Mouse (Mus musculus) embryonic facial prominence, embryonic 10.5 days (tissue): ENCODE measurements around the gene Olfr129. TPM values are rescaled to one million over a fixed set of nuclear protein-coding genes. Genes with fewer than 3 reads are reported as not detected.
A peak's percentile ranks its signal among the peaks of the same experiment; 100 is the strongest.

ENCODE experiments used
- DNase-seq: peaks from one replicate; pipeline ENCODE4 v3.0.0-alpha.2; 2017; ENCODE audit warnings: low spot score
- H3K27ac ChIP-seq: fragments of 300-500 bp; sonication (generic); replicated peaks from 2 replicates; pipeline ENCODE4 v1.5.1; 2016; ENCODE audit warnings: mild to moderate bottlenecking
- H3K27me3 ChIP-seq: fragments of 300-500 bp; sonication (generic); replicated peaks from 2 replicates; pipeline ENCODE4 v1.6.1; 2016; ENCODE audit warnings: low read depth, mild to moderate bottlenecking; ENCODE audit not compliant: poor library complexity, severe bottlenecking
- H3K36me3 ChIP-seq: fragments of 300-500 bp; sonication (generic); replicated peaks from 2 replicates; pipeline ENCODE4 v1.6.1; 2016; ENCODE audit warnings: mild to moderate bottlenecking, moderate library complexity
- H3K4me1 ChIP-seq: fragments of 300-500 bp; sonication (generic); 2 replicates; pipeline ENCODE4 v1.6.1; 2016
- H3K4me3 ChIP-seq: fragments of 300-500 bp; sonication (generic); 2 replicates; pipeline ENCODE4 v1.5.1; 2016; ENCODE audit warnings: mild to moderate bottlenecking, moderate library complexity
- H3K9me3 ChIP-seq: fragments of 300-500 bp; sonication (generic); 2 replicates; pipeline ENCODE4 v1.6.1; 2016; ENCODE audit warnings: mild to moderate bottlenecking
- WGBS: fragments of 180-500 bp; shearing (Covaris S2); methylation state at CpG from one replicate; pipeline ENCODE4 v1.1.7; 2016; 5-methylcytosine and 5-hydroxymethylcytosine counted together
- polyA plus RNA-seq: library from polyadenylated mRNA; unstranded; fragments of >200 nt; fragmentation: Nextera tagmentation; extraction: Ambion mirVana; gene quantifications from 2 replicates; pipeline ENCODE4 v1.2.1, GENCODE M21; 2016

The Olfr129 gene
- polyA plus RNA-seq = not detected in 2 replicates

DNA sequence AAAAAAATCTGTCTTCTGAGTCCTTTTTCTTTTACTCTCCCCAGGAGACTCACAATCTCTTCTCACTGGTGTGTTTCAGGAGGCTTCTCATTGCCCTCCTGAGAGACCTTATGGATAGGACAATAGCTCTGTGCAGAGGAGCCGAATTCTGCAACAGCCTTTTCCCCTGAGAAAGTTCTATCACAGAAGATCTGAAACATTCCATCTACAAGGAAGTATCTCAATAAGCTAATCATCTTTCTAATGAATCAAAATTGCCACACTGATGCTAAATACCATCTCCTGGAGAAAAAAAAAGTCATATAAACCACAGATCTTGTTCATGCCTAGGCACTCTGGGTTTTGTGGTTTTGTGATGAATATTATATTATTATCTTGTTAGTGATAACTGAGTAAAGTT, at the start of gene Olfr129:
Gene Olfr129, minus strand, starts transcription at position 101 of the 400 bp plus-strand sequence.
- peaks cover 3% of the 10 kb centered on the region; the same call in 1 of the 2 replicates for H3K9me3 ChIP-seq
- H3K4me3 ChIP-seq = no peak within 1 kb of the TSS
- H3K36me3 ChIP-seq = no peaks in the 10 kb centered on the region
- no peaks in the 10 kb centered on the region for H3K4me1 ChIP-seq
- DNase-seq = no peak
- 77% methylated on average over 1 of the region's 1 CpGs for WGBS
- no peaks in the 10 kb centered on the region for H3K27me3 ChIP-seq
- H3K27ac ChIP-seq = no peak within 1 kb of the TSS

- Histone ChIP-seq H3K4me3 (no peak within 1 kb of the TSS), H3K27me3 (no peaks in the 10 kb centered on the region), H3K36me3 (no peaks in the 10 kb centered on the region), H3K9me3 (no peaks in the 10 kb centered on the region), H3K4me1 (no peaks in the 10 kb centered on the region), H3K27ac (no peak within 1 kb of the TSS)
- no peak for DNase-seq
These were observed 28.7 kb upstream of the Olfr129 start, which contains the start of gene Olfr131 for GRCm38 (mm10) chr17:38088593-38088992. TSS of gene Olfr131 (minus strand) at chr17:38088693.

DNA sequence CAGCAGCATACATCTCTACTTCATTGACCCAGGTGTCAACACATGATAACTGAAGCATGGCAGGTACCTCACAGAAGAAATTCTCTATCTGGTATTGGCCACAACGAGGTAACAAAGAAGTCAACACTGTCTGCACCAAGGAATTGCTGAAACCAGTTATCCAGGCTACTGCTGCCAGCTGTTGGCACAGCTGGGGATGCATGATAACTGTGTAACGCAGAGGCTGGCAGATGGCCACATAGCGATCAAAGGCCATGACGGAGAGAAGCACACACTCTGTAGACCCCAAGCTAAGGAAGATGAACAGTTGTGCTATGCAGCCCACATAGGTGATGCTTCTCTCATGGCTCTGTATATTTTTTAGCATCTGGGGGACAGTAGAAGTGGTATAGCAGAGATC, 22.5 kb upstream of the Olfr129 start:
- peaks cover 3% of the 10 kb centered on the region; the same call in 1 of the 2 replicates for H3K9me3 ChIP-seq
- H3K27ac ChIP-seq = no peak overlapping the region
- no peak overlapping the region for H3K4me3 ChIP-seq
- H3K36me3 ChIP-seq = no peaks in the 10 kb centered on the region
- WGBS = 91% methylated on average over 4 of the region's 4 CpGs
- H3K4me1 ChIP-seq = no peaks in the 10 kb centered on the region
- H3K27me3 ChIP-seq = no peaks in the 10 kb centered on the region
- DNase-seq = no peak

DNA sequence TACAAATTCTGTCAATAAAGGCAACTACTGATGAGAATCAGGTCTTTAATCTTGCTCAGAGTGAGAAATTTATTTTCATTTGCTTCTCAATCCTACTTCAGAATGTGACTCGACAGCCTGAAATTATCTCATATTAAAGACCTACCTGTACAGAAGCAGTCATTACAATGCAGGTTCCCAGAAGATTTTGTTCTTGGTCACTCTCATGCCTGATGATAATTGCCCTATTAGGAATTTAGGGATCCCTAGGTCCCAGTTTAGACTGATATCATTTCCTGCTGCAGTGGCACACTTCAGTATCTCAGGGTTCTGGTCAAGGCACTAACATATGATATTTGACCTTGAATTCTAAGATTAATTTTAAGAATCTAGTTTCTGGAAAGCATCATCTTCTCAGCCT, 3.7 kb upstream of the Olfr129 start, which contains the start of gene Olfr130:
Gene Olfr130, plus strand, starts transcription at position 301 of the 400 bp plus-strand sequence.
- H3K4me1 ChIP-seq = no peaks in the 10 kb centered on the region
- no peak within 1 kb of the TSS for H3K4me3 ChIP-seq
- no peak for DNase-seq
- WGBS = 89% methylated on average over 1 of the region's 1 CpGs
- H3K27me3 ChIP-seq = no peaks in the 10 kb centered on the region
- no peaks in the 10 kb centered on the region for H3K36me3 ChIP-seq
- no peaks in the 10 kb centered on the region for H3K9me3 ChIP-seq
- H3K27ac ChIP-seq = no peak within 1 kb of the TSS

GRCm38 (mm10) chr17:38026297-38026696, 33.6 kb downstream of the Olfr129 start:
- DNase-seq = peak; percentile 9
- Histone ChIP-seq H3K27me3 (no peaks in the 10 kb centered on the region), H3K27ac (no peak overlapping the region), H3K4me1 (no peaks in the 10 kb centered on the region), H3K9me3 (0 out of 2 replicates have a peak, but pooled peaks cover 2% of the 10 kb centered on the region), H3K36me3 (no peaks in the 10 kb centered on the region), H3K4me3 (no peak overlapping the region)
- WGBS = 34% methylated on average over 5 of the region's 5 CpGs

DNA sequence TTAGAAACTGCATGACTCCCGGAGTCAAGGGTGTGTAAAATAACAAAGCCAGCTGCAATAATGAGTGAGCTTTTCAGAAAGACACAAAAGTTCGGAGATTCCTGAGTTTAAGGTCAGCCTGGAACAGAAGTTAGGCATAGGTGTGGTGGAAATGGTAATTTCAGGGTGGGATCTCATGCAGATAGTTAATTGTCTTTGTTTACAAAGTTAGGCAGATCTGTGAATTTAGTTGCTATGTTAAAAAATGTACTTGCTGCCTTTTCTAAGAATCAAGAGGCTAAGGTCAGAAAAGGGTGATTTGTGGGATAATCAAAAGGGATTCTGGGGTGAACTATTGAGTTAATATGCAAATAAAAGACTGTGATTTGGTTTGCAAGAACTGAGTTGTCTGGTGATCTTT, 43.5 kb downstream of the Olfr129 start:
- H3K4me3 ChIP-seq = no peak overlapping the region
- H3K9me3 ChIP-seq = peaks cover 9% of the 10 kb centered on the region; the same call in 1 of the 2 replicates
- no peak overlapping the region for H3K27ac ChIP-seq
- H3K36me3 ChIP-seq = no peaks in the 10 kb centered on the region
- WGBS = 86% methylated on average over 2 of the region's 2 CpGs
- H3K27me3 ChIP-seq = no peaks in the 10 kb centered on the region
- no peak for DNase-seq
- no peaks in the 10 kb centered on the region for H3K4me1 ChIP-seq

DNA sequence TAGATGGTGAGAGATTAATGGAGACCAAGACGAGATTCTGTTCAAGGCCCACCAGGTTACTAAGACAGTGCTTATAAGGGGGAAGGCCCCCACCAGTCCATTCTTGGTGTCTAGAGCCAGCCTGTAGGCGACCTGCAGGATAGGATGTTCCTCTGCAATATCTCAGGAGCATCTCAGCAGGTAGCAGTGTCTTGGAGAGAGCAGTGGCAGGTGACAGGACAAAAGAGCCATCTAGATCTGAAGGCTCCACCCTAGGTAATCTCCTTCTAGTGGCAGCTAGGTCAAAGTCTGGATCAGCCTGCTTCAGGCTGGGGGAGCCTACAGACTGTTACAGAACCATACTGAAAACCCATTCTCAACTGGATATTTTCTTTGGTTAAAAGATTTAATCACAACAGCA, 54.9 kb downstream of the Olfr129 start:
- no peaks in the 10 kb centered on the region for H3K36me3 ChIP-seq
- H3K27ac ChIP-seq = no peak overlapping the region
- no peaks in the 10 kb centered on the region for H3K27me3 ChIP-seq
- H3K4me1 ChIP-seq = no peaks in the 10 kb centered on the region
- DNase-seq = no peak
- 76% methylated on average over 2 of the region's 2 CpGs for WGBS
- no peaks in the 10 kb centered on the region for H3K9me3 ChIP-seq
- no peak overlapping the region for H3K4me3 ChIP-seq

Other genes starting within 250 kb of the Olfr129 start
- gene Olfr125, start 227.1 kb downstream of the Olfr129 start, polyA plus RNA-seq = not detected in 2 replicates
- not detected in 2 replicates for gene Olfr126, start 212.6 kb downstream of the Olfr129 start, polyA plus RNA-seq
- not detected in 2 replicates for gene Olfr127, start 159.6 kb downstream of the Olfr129 start, polyA plus RNA-seq
- not detected in 2 replicates for gene Olfr128, start 139.5 kb downstream of the Olfr129 start, polyA plus RNA-seq
- not detected in 2 replicates for gene Olfr761, start 107.0 kb downstream of the Olfr129 start, polyA plus RNA-seq
- gene Olfr130, start 3.8 kb upstream of the Olfr129 start, polyA plus RNA-seq = not detected in 2 replicates
- gene Olfr131, start 28.6 kb upstream of the Olfr129 start, polyA plus RNA-seq = not detected in 2 replicates
- gene Olfr132, start 74.4 kb upstream of the Olfr129 start, polyA plus RNA-seq = not detected in 2 replicates
- not detected in 2 replicates for gene Olfr133, start 85.2 kb upstream of the Olfr129 start, polyA plus RNA-seq
- gene Olfr134, start 111.3 kb upstream of the Olfr129 start, polyA plus RNA-seq = not detected in 2 replicates
- not detected in 2 replicates for gene Olfr135, start 144.3 kb upstream of the Olfr129 start, polyA plus RNA-seq
- gene Olfr138, start 201.0 kb upstream of the Olfr129 start, polyA plus RNA-seq = not detected in 2 replicates
- gene Olfr137, start 247.5 kb upstream of the Olfr129 start, polyA plus RNA-seq = not detected in 2 replicates